Comparison of ENCODE assay signal across 8 mouse cellular contexts in genomic region chr11:96982859-96983258, GRCm38 (mm10). TPM values are rescaled to one million over a fixed set of nuclear protein-coding genes. Genes with fewer than 3 reads are reported as not detected.
A peak's percentile ranks its signal among the peaks of the same experiment; 100 is the strongest.
DNase-seq lines count a peak whose midpoint lies in the region; ATAC-seq and TF ChIP-seq lines count a peak whose summit lies in the region.

TSS of gene Sp2 (minus strand) at chr11:96982959.

- ATAC-seq in heart, embryonic 13.5 days (ENCODE audit: extremely low read depth, insufficient number of reproducible peaks, low FRiP score, low TSS enrichment): no peak
- ATAC-seq in embryonic facial prominence, embryonic 11.5 days (replicated peaks; ENCODE audit: insufficient number of reproducible peaks, low FRiP score, low TSS enrichment, low read depth): no peak
- no peak for ATAC-seq in hindbrain, embryonic 16.5 days
- no peak for ATAC-seq in midbrain, postnatal 0 days (ENCODE audit: low FRiP score)

- no peak within 1 kb of the TSS for H3K4me3 ChIP-seq in heart, embryonic 13.5 days
- peak within 1 kb of the TSS; percentile 5 to 21 (median 7) for H3K4me3 ChIP-seq in CH12.LX (replicated peaks in 1 of 3; ENCODE audit: low read depth in 2 of 3, low read length in 2 of 3, poor library complexity in 1 of 3)
- no peak within 1 kb of the TSS for H3K4me3 ChIP-seq in embryonic facial prominence, embryonic 11.5 days (ENCODE audit: low read depth, low read length)
- no peak within 1 kb of the TSS for H3K4me3 ChIP-seq in hindbrain, embryonic 16.5 days (ENCODE audit: low read length)
- H3K4me3 ChIP-seq in midbrain, postnatal 0 days (ENCODE audit: low read depth, low read length): no peak within 1 kb of the TSS

- H3K9me3 ChIP-seq in heart, embryonic 13.5 days: no peaks in the 10 kb centered on the region
- H3K9me3 ChIP-seq in CH12.LX (replicated peaks; ENCODE audit: low read length): no peaks in the 10 kb centered on the region
- H3K9me3 ChIP-seq in embryonic facial prominence, embryonic 11.5 days (replicated peaks; ENCODE audit: control insufficient read depth, low read length): no peaks in the 10 kb centered on the region
- no peaks in the 10 kb centered on the region for H3K9me3 ChIP-seq in hindbrain, embryonic 16.5 days (ENCODE audit: control insufficient read depth, low read length)
- H3K9me3 ChIP-seq in midbrain, postnatal 0 days (ENCODE audit: low read length): no peaks in the 10 kb centered on the region

- no peak within 1 kb of the TSS for H3K27ac ChIP-seq in heart, embryonic 13.5 days (replicated peaks)
- no peak within 1 kb of the TSS for H3K27ac ChIP-seq in CH12.LX (ENCODE audit: insufficient read depth, low read depth)
- H3K27ac ChIP-seq in embryonic facial prominence, embryonic 11.5 days (replicated peaks; ENCODE audit: low read depth, low read length): no peak within 1 kb of the TSS
- H3K27ac ChIP-seq in hindbrain, embryonic 16.5 days (ENCODE audit: low read depth, low read length): no peak within 1 kb of the TSS
- H3K27ac ChIP-seq in midbrain, postnatal 0 days (ENCODE audit: low read depth, low read length): no peak within 1 kb of the TSS

- 73% methylated on average over 7 of the region's 7 CpGs for WGBS in heart, embryonic 13.5 days
- 80% methylated on average over 7 of the region's 7 CpGs for WGBS in embryonic facial prominence, embryonic 11.5 days
- WGBS in hindbrain, embryonic 16.5 days: 78% methylated on average over 7 of the region's 7 CpGs
- 80% methylated on average over 7 of the region's 7 CpGs for WGBS in midbrain, postnatal 0 days

- TF ChIP-seq POLR2A in CH12.LX (IDR thresholded peaks at IDR 0.05; ENCODE audit: low read depth, low read length): no peak

- no peak for DNase-seq in heart, adult 18-20 months
- DNase-seq in CH12.LX (ENCODE audit: extremely low read depth): no peak
- DNase-seq in embryonic facial prominence, embryonic 11.5 days (ENCODE audit: low spot score): no peak
- DNase-seq in midbrain, postnatal 0 days (ENCODE audit: low spot score): no peak
- no peak for DNase-seq in right cerebral cortex, postnatal 4 days
- DNase-seq in natural killer cell, adult 2 months (ENCODE audit: low spot score in 2 of 2): no peak

- dilution Hi-C loops in CH12.LX (cut with MboI; ENCODE audit: extremely low pct_ligation_motif_present, extremely low pct_unique_long_range_greater_than_20kb, low sequenced_read_pairs): no loop called here

- TF ChIP-seq RAD21 in CH12.LX (IDR thresholded peaks at IDR 0.05; ENCODE audit: low read depth, low read length): no peak

- peaks cover 14% of the 10 kb centered on the region for H3K4me1 ChIP-seq in heart, embryonic 13.5 days
- peaks cover 39 to 77% of the 10 kb centered on the region in 2 experiments for H3K4me1 ChIP-seq in CH12.LX (ENCODE audit: control insufficient read depth in 1 of 2, insufficient read depth in 2 of 2)
- no peaks in the 10 kb centered on the region; the same call in 1 of the 2 replicates for H3K4me1 ChIP-seq in embryonic facial prominence, embryonic 11.5 days (ENCODE audit: control insufficient read depth, insufficient read depth, low read length)
- H3K4me1 ChIP-seq in hindbrain, embryonic 16.5 days (ENCODE audit: control insufficient read depth, insufficient read depth, low read depth, low read length): peaks cover 7% of the 10 kb centered on the region
- no peaks in the 10 kb centered on the region; the same call in 1 of the 2 replicates for H3K4me1 ChIP-seq in midbrain, postnatal 0 days (ENCODE audit: insufficient read depth, low read length)

- TF ChIP-seq EP300 in CH12.LX (IDR thresholded peaks at IDR 0.05; ENCODE audit: low read length): 0 out of 2 replicates have a peak, but pooled peaks have one; percentile 4

- no peaks in the 10 kb centered on the region for H3K36me3 ChIP-seq in heart, embryonic 13.5 days
- peaks cover 0 to 2% of the 10 kb centered on the region in 2 experiments for H3K36me3 ChIP-seq in CH12.LX (replicated peaks in 1 of 2; ENCODE audit: control insufficient read depth in 1 of 2, insufficient read depth in 1 of 2, low read length in 1 of 2)
- H3K36me3 ChIP-seq in embryonic facial prominence, embryonic 11.5 days (replicated peaks; ENCODE audit: control insufficient read depth, insufficient read depth, low read depth, low read length): no peaks in the 10 kb centered on the region
- no peaks in the 10 kb centered on the region for H3K36me3 ChIP-seq in hindbrain, embryonic 16.5 days (ENCODE audit: control insufficient read depth, insufficient read depth, low read length)
- no peaks in the 10 kb centered on the region for H3K36me3 ChIP-seq in midbrain, postnatal 0 days (ENCODE audit: insufficient read depth, low read length)

- H3K27me3 ChIP-seq in heart, embryonic 13.5 days (replicated peaks): peaks cover 67% of the 10 kb centered on the region
- no peaks in the 10 kb centered on the region for H3K27me3 ChIP-seq in CH12.LX (replicated peaks)
- H3K27me3 ChIP-seq in embryonic facial prominence, embryonic 11.5 days (ENCODE audit: control insufficient read depth, insufficient read depth, low read length): peaks cover 2% of the 10 kb centered on the region
- H3K27me3 ChIP-seq in hindbrain, embryonic 16.5 days (replicated peaks; ENCODE audit: control insufficient read depth, insufficient read depth, low read length): no peaks in the 10 kb centered on the region; the same call in none of the 2 replicates
- 0 out of 2 replicates have a peak, but pooled peaks cover 3% of the 10 kb centered on the region for H3K27me3 ChIP-seq in midbrain, postnatal 0 days (ENCODE audit: insufficient read depth, low read length)

- 0 out of 2 replicates have a peak within 1 kb of the TSS, but pooled peaks have one; percentile 4 for H3K9ac ChIP-seq in heart, embryonic 13.5 days
- H3K9ac ChIP-seq in CH12.LX (ENCODE audit: insufficient read depth, low read depth): peak within 1 kb of the TSS; percentile 2; the same call in 1 of the 2 replicates
- no peak within 1 kb of the TSS for H3K9ac ChIP-seq in embryonic facial prominence, embryonic 11.5 days (replicated peaks; ENCODE audit: low read length)
- peak within 1 kb of the TSS; percentile 31 for H3K9ac ChIP-seq in hindbrain, embryonic 16.5 days (ENCODE audit: low read depth, low read length)
- H3K9ac ChIP-seq in midbrain, postnatal 0 days (replicated peaks; ENCODE audit: low read length, poor library complexity, severe bottlenecking): 0 out of 2 replicates have a peak within 1 kb of the TSS, but pooled peaks have one; percentile 19

- H3K4me2 ChIP-seq in heart, embryonic 13.5 days: no peak within 1 kb of the TSS; the same call in 1 of the 2 replicates
- peak within 1 kb of the TSS; percentile 22; the same call in 1 of the 2 replicates for H3K4me2 ChIP-seq in CH12.LX (ENCODE audit: insufficient read depth, low read depth, poor library complexity, severe bottlenecking)
- peak within 1 kb of the TSS; percentile 32 for H3K4me2 ChIP-seq in embryonic facial prominence, embryonic 11.5 days (ENCODE audit: low read depth, low read length)
- peak within 1 kb of the TSS; percentile 27; the same call in 1 of the 2 replicates for H3K4me2 ChIP-seq in hindbrain, embryonic 16.5 days (ENCODE audit: low read length)
- H3K4me2 ChIP-seq in midbrain, postnatal 0 days (ENCODE audit: low read depth, low read length, poor library complexity, severe bottlenecking): no peak within 1 kb of the TSS; the same call in 1 of the 2 replicates

- no peak for TF ChIP-seq CTCF in CH12.LX (conservative IDR thresholded peaks at IDR 0.05 in 1 of 2, IDR thresholded peaks at IDR 0.05 in 1 of 2; ENCODE audit: low read depth in 2 of 2, low read length in 2 of 2)
- no peak for TF ChIP-seq CTCF in midbrain, postnatal 0 days (IDR thresholded peaks at IDR 0.05)

- in situ Hi-C loops in CH12.LX (cut with MboI; ENCODE audit: low pct_ligation_motif_present, low pct_unique_long_range_greater_than_20kb, low sequenced_read_pairs): no loop called here

- H3K79me2 ChIP-seq in CH12.LX (replicated peaks; ENCODE audit: control insufficient read depth, extremely low read depth, insufficient read depth, poor library complexity, severe bottlenecking): no peaks in the 10 kb centered on the region

TF ChIP-seq in CH12.LX, 34 proteins besides CTCF, POLR2A, EP300 and RAD21:
- TF ChIP-seq NELFE (IDR thresholded peaks at IDR 0.05; ENCODE audit: low read depth, low read length) (0 out of 2 replicates have a peak, but pooled peaks have one; percentile 18), PAX5 (IDR thresholded peaks at IDR 0.05; ENCODE audit: low read length) (no peak)

RNA-seq across cellular contexts. Expression of gene Sp2, which starts in this region (rescaled TPM):
- 15.8 and 17.8 TPM in 2 replicates for polyA plus RNA-seq in heart, embryonic 13.5 days (2015; fragmentation: Nextera tagmentation; extraction: Ambion mirVana)
- total RNA-seq in heart, adult 18-20 months (2021): 10 to 100 TPM in 1 of 2 experiments, 1 to 10 TPM in 1; 7.4 to 10.3 TPM
- total RNA-seq in CH12.LX (2012; rRNA removed) (2.1 and 2.8 TPM in 2 replicates), CH12.LX (2014; rRNA removed) (1.1 TPM in 2 replicates)
- 15.9 and 21.0 TPM in 2 replicates for polyA plus RNA-seq in CH12.LX (2012; ENCODE audit: insufficient read length, low read depth)
- polyA plus RNA-seq in embryonic facial prominence, embryonic 11.5 days (2014; fragmentation: Nextera tagmentation; extraction: Ambion mirVana): 15.8 and 18.3 TPM in 2 replicates
- polyA plus RNA-seq in hindbrain, embryonic 16.5 days (2015; fragmentation: Nextera tagmentation; extraction: Ambion mirVana): 13.5 and 19.0 TPM in 2 replicates
- total RNA-seq in midbrain, postnatal 0 days (2014; rRNA removed): 5.2 and 5.9 TPM in 2 replicates
- 13.4 and 13.7 TPM in 2 replicates for polyA plus RNA-seq in midbrain, postnatal 0 days (2015; fragmentation: Nextera tagmentation; extraction: Ambion mirVana)

Comparison
In these comparisons a context has a peak if more than half of its experiments do, and no peak if none do; other contexts are left out.
1. H3K4me2 ChIP-seq: peak in CH12.LX (single experiment), embryonic facial prominence, embryonic 11.5 days (single experiment) and hindbrain, embryonic 16.5 days (single experiment); none in heart, embryonic 13.5 days (single experiment) and midbrain, postnatal 0 days (single experiment).
2. H3K4me3 ChIP-seq: peak in CH12.LX (3 of 3); none in heart, embryonic 13.5 days (single experiment), embryonic facial prominence, embryonic 11.5 days (single experiment), hindbrain, embryonic 16.5 days (single experiment) and midbrain, postnatal 0 days (single experiment).